Mouse (Mus musculus) hindbrain, embryonic 16.5 days (tissue): Measurements from ENCODE around the gene Zcchc13. TPM values are rescaled to one million over a fixed set of nuclear protein-coding genes. Genes with fewer than 3 reads are reported as not detected.
"Not testable (repeated sequence)": the region's sequence is repeated elsewhere in the genome, so short reads cannot be mapped to it uniquely, and the experiment has no call there.

ENCODE experiments used
- ATAC-seq: fragments of 200-750 bp; cut with Nextera tagmentation; 2 replicates; pipeline ENCODE4 v1.8.0; 2017; ENCODE audit warnings: moderate TSS enrichment, moderate library complexity
- H3K27ac ChIP-seq: fragments of 300-500 bp; sonication (generic); 2 replicates; pipeline ENCODE4 v1.5.1; 2014; ENCODE audit warnings: low read depth, mild to moderate bottlenecking, control low read depth, low read length, moderate library complexity
- H3K27me3 ChIP-seq: fragments of 300-500 bp; sonication (generic); replicated peaks from 2 replicates; pipeline ENCODE4 v1.6.1; 2014; ENCODE audit warnings: low read length; ENCODE audit not compliant: control insufficient read depth, insufficient read depth
- H3K36me3 ChIP-seq: fragments of 300-500 bp; sonication (generic); 2 replicates; pipeline ENCODE4 v1.6.1; 2014; ENCODE audit warnings: mild to moderate bottlenecking, low read length, moderate library complexity, mixed read lengths; ENCODE audit not compliant: control insufficient read depth, insufficient read depth
- H3K4me1 ChIP-seq: fragments of 300-500 bp; sonication (generic); 2 replicates; pipeline ENCODE4 v1.6.1; 2014; ENCODE audit warnings: low read depth, low read length; ENCODE audit not compliant: control insufficient read depth, insufficient read depth
- H3K4me2 ChIP-seq: fragments of 300-500 bp; sonication (generic); 2 replicates; pipeline ENCODE4 v1.6.1; 2014; ENCODE audit warnings: mild to moderate bottlenecking, low read length, control low read depth, moderate library complexity
- H3K4me3 ChIP-seq: fragments of 300-500 bp; sonication (generic); 2 replicates; pipeline ENCODE4 v1.5.1; 2014; ENCODE audit warnings: mild to moderate bottlenecking, low read length, control low read depth, moderate library complexity
- H3K9ac ChIP-seq: fragments of 300-500 bp; sonication (generic); 2 replicates; pipeline ENCODE4 v1.6.1; 2014; ENCODE audit warnings: low read depth, mild to moderate bottlenecking, control low read depth, low read length, moderate library complexity
- H3K9me3 ChIP-seq: fragments of 300-500 bp; sonication (generic); 2 replicates; pipeline ENCODE4 v1.6.1; 2014; ENCODE audit warnings: mild to moderate bottlenecking, low read length, moderate library complexity; ENCODE audit not compliant: control insufficient read depth
- WGBS: fragments of 180-500 bp; shearing (Covaris S2); extraction: QIAGEN DNeasy Blood & Tissue Kit; methylation state at CpG from one replicate; pipeline ENCODE4 v1.1.7; 2014; 5-methylcytosine and 5-hydroxymethylcytosine counted together
- polyA plus RNA-seq: library from polyadenylated mRNA; unstranded; fragments of >200 nt; fragmentation: Nextera tagmentation; extraction: Ambion mirVana; gene quantifications from 2 replicates; pipeline ENCODE4 v1.2.1, GENCODE M21; 2015

Zcchc13 gene
- polyA plus RNA-seq, 1 experiment from 2014 or later: not detected

GRCm38 (mm10) chrX:103664445-103664844, 34.1 kb downstream of the Zcchc13 start:
- 91% methylated on average over 10 of the region's 10 CpGs for WGBS
- not testable (repeated sequence) for H3K4me2 ChIP-seq, H3K27me3 ChIP-seq, ATAC-seq, H3K4me3 ChIP-seq, H3K27ac ChIP-seq, H3K36me3 ChIP-seq, H3K4me1 ChIP-seq, H3K9me3 ChIP-seq, H3K9ac ChIP-seq

GRCm38 (mm10) chrX:103670245-103670644, 39.9 kb downstream of the Zcchc13 start:
- ATAC-seq: no peak
- no peaks in the 10 kb centered on the region for H3K4me1 ChIP-seq

GRCm38 (mm10) chrX:103673761-103674160, 43.4 kb downstream of the Zcchc13 start:
- no peak overlapping the region for H3K27ac ChIP-seq
- H3K9ac ChIP-seq: no peak overlapping the region
- no peaks in the 10 kb centered on the region for H3K36me3 ChIP-seq
- no peak overlapping the region for H3K4me3 ChIP-seq
- H3K4me1 ChIP-seq: no peaks in the 10 kb centered on the region
- WGBS: 86% methylated on average over 3 of the region's 3 CpGs
- H3K27me3 ChIP-seq: peaks cover 3% of the 10 kb centered on the region; the same call in 1 of the 2 replicates
- H3K4me2 ChIP-seq: no peak overlapping the region
- no peaks in the 10 kb centered on the region for H3K9me3 ChIP-seq
- ATAC-seq: no peak

More at GRCm38 (mm10) chrX:103670245-103670644, 39.9 kb downstream of the Zcchc13 start:
- no peaks in the 10 kb centered on the region for H3K36me3 ChIP-seq
- H3K4me3 ChIP-seq: no peak overlapping the region
- no peak overlapping the region for H3K9ac ChIP-seq
- H3K4me2 ChIP-seq: no peak overlapping the region
- no peaks in the 10 kb centered on the region; the same call in 1 of the 2 replicates for H3K27me3 ChIP-seq
- H3K27ac ChIP-seq: no peak overlapping the region
- no peaks in the 10 kb centered on the region for H3K9me3 ChIP-seq

- 15% methylated on average over 2 of the region's 2 CpGs for WGBS
Observed at GRCm38 (mm10) chrX:103674674-103675073, 44.3 kb downstream of the Zcchc13 start.

More at GRCm38 (mm10) chrX:103674674-103675073, 44.3 kb downstream of the Zcchc13 start:
- Histone ChIP-seq H3K9ac (no peak overlapping the region), H3K4me2 (no peak overlapping the region), H3K9me3 (no peaks in the 10 kb centered on the region), H3K4me1 (no peaks in the 10 kb centered on the region), H3K4me3 (no peak overlapping the region), H3K36me3 (no peaks in the 10 kb centered on the region), H3K27ac (no peak overlapping the region), H3K27me3 (peaks cover 3% of the 10 kb centered on the region)
- ATAC-seq: no peak

Other genes with a start within 250 kb of the Zcchc13 start
- gene Tsx, start 216.1 kb upstream of the Zcchc13 start, polyA plus RNA-seq: 0.20 TPM in 2 replicates
- gene Gm26992, start 208.6 kb upstream of the Zcchc13 start, polyA plus RNA-seq: not detected in 2 replicates
- gene Slc16a2, start 191.4 kb downstream of the Zcchc13 start, polyA plus RNA-seq: 23.4 and 41.9 TPM in 2 replicates